Mouse (Mus musculus): Measurements from ENCODE around the gene Fcnb. TPM values are rescaled to one million over a fixed set of nuclear protein-coding genes. Genes with fewer than 3 reads are reported as not detected.

The Fcnb gene
- polyA plus RNA-seq, 1 experiment from 2014 or later: not detected

GRCm38 (mm10) chr2:28090299-28091008, 5.8 kb upstream of the Fcnb start:
- no peak overlapping the region for H3K4me2 ChIP-seq (ENCODE audit: low read length)
- DNase-seq (ENCODE audit: low spot score) (no peak), ATAC-seq (replicated peaks; ENCODE audit: low FRiP score, low read depth) (no peak)
- H3K9me3 ChIP-seq (replicated peaks; ENCODE audit: low read length): no peaks in the 10 kb centered on the region
- WGBS: 60% methylated on average over 7 of the region's 7 CpGs
- no peak overlapping the region for H3K4me3 ChIP-seq (replicated peaks; ENCODE audit: low read depth, low read length)
- H3K27me3 ChIP-seq (ENCODE audit: insufficient read depth, low read length): no peaks in the 10 kb centered on the region
- H3K9ac ChIP-seq (ENCODE audit: low read depth, low read length): no peak overlapping the region
- H3K4me1 ChIP-seq (replicated peaks; ENCODE audit: insufficient read depth, low read length): no peaks in the 10 kb centered on the region
- no peak overlapping the region for H3K27ac ChIP-seq
- no peaks in the 10 kb centered on the region for H3K36me3 ChIP-seq (ENCODE audit: insufficient read depth, low read length)
- TF ChIP-seq CTCF (IDR thresholded peaks at IDR 0.05; ENCODE audit: low read depth): no peak

- WGBS: 30% methylated on average over 5 of the region's 5 CpGs
- no peak for TF ChIP-seq CTCF (IDR thresholded peaks at IDR 0.05; ENCODE audit: low read depth)
- Histone ChIP-seq H3K4me3 (replicated peaks; ENCODE audit: low read depth, low read length) (no peak overlapping the region), H3K4me1 (replicated peaks; ENCODE audit: insufficient read depth, low read length) (no peaks in the 10 kb centered on the region), H3K9me3 (replicated peaks; ENCODE audit: low read length) (no peaks in the 10 kb centered on the region), H3K4me2 (ENCODE audit: low read length) (no peak overlapping the region), H3K27me3 (ENCODE audit: insufficient read depth, low read length) (no peaks in the 10 kb centered on the region), H3K27ac (no peak overlapping the region), H3K9ac (ENCODE audit: low read depth, low read length) (no peak overlapping the region), H3K36me3 (ENCODE audit: insufficient read depth, low read length) (no peaks in the 10 kb centered on the region)
- ATAC-seq (replicated peaks; ENCODE audit: low FRiP score, low read depth): peak; percentile 43; the same call in 1 of the 2 replicates
- DNase-seq (ENCODE audit: low spot score): peak; percentile 14
Observed at GRCm38 (mm10) chr2:28089095-28089494, 4.4 kb upstream of the Fcnb start.

GRCm38 (mm10) chr2:28086112-28086511, 1.4 kb upstream of the Fcnb start:
- Histone ChIP-seq H3K9ac (ENCODE audit: low read depth, low read length) (no peak overlapping the region), H3K27me3 (ENCODE audit: insufficient read depth, low read length) (no peaks in the 10 kb centered on the region), H3K4me1 (replicated peaks; ENCODE audit: insufficient read depth, low read length) (no peaks in the 10 kb centered on the region), H3K36me3 (ENCODE audit: insufficient read depth, low read length) (no peaks in the 10 kb centered on the region), H3K9me3 (replicated peaks; ENCODE audit: low read length) (no peaks in the 10 kb centered on the region), H3K4me2 (ENCODE audit: low read length) (no peak overlapping the region), H3K4me3 (replicated peaks; ENCODE audit: low read depth, low read length) (no peak overlapping the region), H3K27ac (no peak overlapping the region)
- no peak for TF ChIP-seq CTCF (IDR thresholded peaks at IDR 0.05; ENCODE audit: low read depth)
- ATAC-seq (replicated peaks; ENCODE audit: low FRiP score, low read depth): no peak
- no peak for DNase-seq (ENCODE audit: low spot score)
- 82% methylated on average over 10 of the region's 10 CpGs for WGBS

GRCm38 (mm10) chr2:28075616-28076187, 9.0 kb downstream of the Fcnb start:
- WGBS: 80% methylated on average over 7 of the region's 7 CpGs
- TF ChIP-seq CTCF (IDR thresholded peaks at IDR 0.05; ENCODE audit: low read depth): no peak
- H3K36me3 ChIP-seq (ENCODE audit: insufficient read depth, low read length): no peaks in the 10 kb centered on the region
- DNase-seq (ENCODE audit: low spot score) (no peak), ATAC-seq (replicated peaks; ENCODE audit: low FRiP score, low read depth) (no peak)
- no peaks in the 10 kb centered on the region for H3K4me1 ChIP-seq (replicated peaks; ENCODE audit: insufficient read depth, low read length)
- no peaks in the 10 kb centered on the region for H3K27me3 ChIP-seq (ENCODE audit: insufficient read depth, low read length)
- no peak overlapping the region for H3K4me3 ChIP-seq (replicated peaks; ENCODE audit: low read depth, low read length)
- H3K4me2 ChIP-seq (ENCODE audit: low read length): no peak overlapping the region
- H3K9ac ChIP-seq (ENCODE audit: low read depth, low read length): no peak overlapping the region
- no peaks in the 10 kb centered on the region for H3K9me3 ChIP-seq (replicated peaks; ENCODE audit: low read length)
- no peak overlapping the region for H3K27ac ChIP-seq

- no peak for TF ChIP-seq CTCF (IDR thresholded peaks at IDR 0.05; ENCODE audit: low read depth)
- no peak for ATAC-seq (replicated peaks; ENCODE audit: low FRiP score, low read depth)
- H3K4me1 ChIP-seq (replicated peaks; ENCODE audit: insufficient read depth, low read length): no peaks in the 10 kb centered on the region
Observed at GRCm38 (mm10) chr2:28068537-28068878, 16.2 kb downstream of the Fcnb start.

GRCm38 (mm10) chr2:28067821-28068536, 16.7 kb downstream of the Fcnb start:
- ATAC-seq (replicated peaks; ENCODE audit: low FRiP score, low read depth) (no peak), DNase-seq (ENCODE audit: low spot score) (no peak)
- Histone ChIP-seq H3K36me3 (ENCODE audit: insufficient read depth, low read length) (no peaks in the 10 kb centered on the region), H3K9ac (ENCODE audit: low read depth, low read length) (no peak overlapping the region), H3K4me3 (replicated peaks; ENCODE audit: low read depth, low read length) (no peak overlapping the region), H3K4me2 (ENCODE audit: low read length) (no peak overlapping the region), H3K4me1 (replicated peaks; ENCODE audit: insufficient read depth, low read length) (no peaks in the 10 kb centered on the region), H3K9me3 (replicated peaks; ENCODE audit: low read length) (no peaks in the 10 kb centered on the region), H3K27ac (no peak overlapping the region), H3K27me3 (ENCODE audit: insufficient read depth, low read length) (no peaks in the 10 kb centered on the region)
- WGBS: 85% methylated on average over 2 of the region's 2 CpGs
- TF ChIP-seq CTCF (IDR thresholded peaks at IDR 0.05; ENCODE audit: low read depth): no peak

More at GRCm38 (mm10) chr2:28068537-28068878, 16.2 kb downstream of the Fcnb start:
- Histone ChIP-seq H3K27ac (no peak overlapping the region), H3K9me3 (replicated peaks; ENCODE audit: low read length) (no peaks in the 10 kb centered on the region), H3K9ac (ENCODE audit: low read depth, low read length) (no peak overlapping the region), H3K4me3 (replicated peaks; ENCODE audit: low read depth, low read length) (no peak overlapping the region), H3K36me3 (ENCODE audit: insufficient read depth, low read length) (no peaks in the 10 kb centered on the region), H3K4me2 (ENCODE audit: low read length) (no peak overlapping the region), H3K27me3 (ENCODE audit: insufficient read depth, low read length) (no peaks in the 10 kb centered on the region)
- 69% methylated on average over 9 of the region's 9 CpGs for WGBS
- no peak for DNase-seq (ENCODE audit: low spot score)
